Mouse (Mus musculus) spleen, adult 2 months (tissue): Measurements from ENCODE around the gene B4galt5.

ENCODE experiments used
- CTCF ChIP-seq: fragments of 200-500 bp; IDR thresholded peaks from 2 replicates; pipeline ENCODE4 v1.5.1; 2011; ENCODE audit warnings: mild to moderate bottlenecking, inconsistent platforms; ENCODE audit not compliant: insufficient read depth, insufficient read length, insufficient replicate concordance; ENCODE audit errors: extremely low read depth
- POLR2A ChIP-seq: fragments of 200-500 bp; IDR thresholded peaks from 2 replicates; pipeline ENCODE4 v1.6.1; 2011; ENCODE audit warnings: low read depth, low read length, inconsistent platforms

- TF ChIP-seq POLR2A (no peak), CTCF (no peak)
Observed at GRCm38 (mm10) chr2:167252057-167252687, 96.8 kb downstream of the B4galt5 start.
